Mouse (Mus musculus) urinary bladder, postnatal 36 days (tissue): ENCODE results near the gene Neurl1b.

Source experiments
- DNase-seq, 2 experiments: peaks; one replicate each; pipeline ENCODE4 v3.0.0; 2022; ENCODE audit warnings: low spot score in 2 of 2, mixed read lengths in 1 of 2

Neurl1b gene

DNA sequence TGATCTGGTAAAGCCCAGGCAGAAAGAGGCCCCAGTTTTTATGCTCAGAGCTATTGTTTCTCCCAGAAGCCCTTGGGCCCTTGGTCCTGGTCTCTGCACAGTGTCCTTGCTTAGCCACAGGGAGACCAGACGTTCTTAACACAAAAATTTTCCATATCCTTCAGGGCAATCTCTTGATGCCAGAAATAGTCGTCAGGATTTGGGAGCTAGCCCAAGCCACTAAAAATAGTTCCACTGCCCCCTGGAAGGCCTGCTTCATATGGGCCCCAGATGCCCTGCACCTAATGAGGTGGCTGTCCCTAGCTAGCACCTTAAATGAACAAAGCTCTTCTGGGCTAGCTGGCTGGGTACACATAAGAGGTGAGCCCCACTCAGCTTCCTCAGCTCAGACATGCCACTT, 76.3 kb downstream of the Neurl1b start:
- DNase-seq: no peak

- DNase-seq: no peak
Measured at GRCm38 (mm10) chr17:26492246-26492645, 77.6 kb downstream of the Neurl1b start.

DNA sequence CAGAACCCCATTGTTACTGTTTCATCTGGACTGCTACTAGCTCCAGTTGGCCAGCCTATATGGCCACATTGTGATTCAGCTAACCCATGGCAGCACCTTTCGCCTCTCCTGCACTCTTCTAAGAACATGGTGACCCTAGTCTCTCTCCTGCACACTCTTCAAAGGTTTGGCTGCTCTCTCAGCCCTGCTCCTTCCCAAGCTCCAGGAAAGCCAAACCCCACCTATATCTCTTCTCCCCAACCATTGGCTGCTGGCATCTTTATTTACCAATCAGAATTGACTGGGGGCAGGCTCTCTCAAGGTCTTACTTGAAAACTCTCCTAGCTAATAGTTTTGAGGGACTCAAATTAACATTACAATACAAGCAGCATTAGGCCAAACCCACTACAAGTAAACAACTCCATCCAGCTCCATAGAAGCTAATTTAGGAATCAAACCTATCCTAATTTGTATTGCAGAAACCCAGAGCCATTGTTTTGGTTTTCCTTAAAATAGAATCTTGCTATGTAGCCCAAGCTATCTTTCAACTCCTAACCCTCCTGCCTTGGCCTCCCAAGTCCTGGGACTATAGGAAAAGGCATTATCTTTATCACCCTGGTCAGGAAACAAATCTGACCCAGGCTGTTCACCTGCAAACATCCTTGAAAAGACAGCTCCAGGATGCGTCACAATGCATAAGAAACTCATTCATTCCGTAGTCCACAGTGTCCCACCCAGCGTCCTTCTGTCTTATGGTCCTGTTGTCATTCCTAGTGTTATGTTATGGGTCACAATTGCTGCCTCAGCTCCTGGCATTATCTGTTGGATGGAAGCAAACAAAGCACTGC, 80.2 kb downstream of the Neurl1b start:
- DNase-seq: no peak
